Mouse (Mus musculus): Measurements from ENCODE around the gene Adprh. TPM values are rescaled to one million over a fixed set of nuclear protein-coding genes. Genes with fewer than 3 reads are reported as not detected.
A peak's percentile ranks its signal among the peaks of the same experiment; 100 is the strongest.

Gene Adprh
- polyA plus RNA-seq, 1 experiment from 2014 or later, result 90.5 TPM

- Histone ChIP-seq H3K4me1 (ENCODE audit: control insufficient read depth in 2 of 2, insufficient read depth in 2 of 2, low read length in 2 of 2) (peaks cover 17 to 25% of the 10 kb centered on the region in 2 experiments), H3K9ac (ENCODE audit: low read length) (peak overlapping the region; percentile 68), H3K9me3 (ENCODE audit: control insufficient read depth, low read length) (no peaks in the 10 kb centered on the region), H3K4me3 (ENCODE audit: control insufficient read depth in 1 of 2, insufficient read depth in 1 of 2, low read depth in 1 of 2, low read length in 2 of 2) (peak overlapping the region; percentile 34 to 42), H3K4me2 (ENCODE audit: low read length) (peak overlapping the region; percentile 73), H3K27ac (replicated peaks in 1 of 2; ENCODE audit: control insufficient read depth in 1 of 2, insufficient read depth in 1 of 2, low read depth in 2 of 2, low read length in 2 of 2) (peak overlapping the region; percentile 2 to 53; a peak in 3 of 4 replicates), H3K27me3 (ENCODE audit: control insufficient read depth, insufficient read depth, low read length) (no peaks in the 10 kb centered on the region), H3K36me3 (ENCODE audit: control insufficient read depth, insufficient read depth, low read length) (no peaks in the 10 kb centered on the region)
- ATAC-seq (ENCODE audit: insufficient number of reproducible peaks, insufficient read depth, low FRiP score, low read depth), result peak; percentile 58; the same call in 1 of the 2 replicates
- 16% methylated on average over 17 of the region's 17 CpGs for WGBS
These were observed 52.8 kb downstream of the Adprh start for GRCm38 (mm10) chr16:38399531-38400231.

DNA sequence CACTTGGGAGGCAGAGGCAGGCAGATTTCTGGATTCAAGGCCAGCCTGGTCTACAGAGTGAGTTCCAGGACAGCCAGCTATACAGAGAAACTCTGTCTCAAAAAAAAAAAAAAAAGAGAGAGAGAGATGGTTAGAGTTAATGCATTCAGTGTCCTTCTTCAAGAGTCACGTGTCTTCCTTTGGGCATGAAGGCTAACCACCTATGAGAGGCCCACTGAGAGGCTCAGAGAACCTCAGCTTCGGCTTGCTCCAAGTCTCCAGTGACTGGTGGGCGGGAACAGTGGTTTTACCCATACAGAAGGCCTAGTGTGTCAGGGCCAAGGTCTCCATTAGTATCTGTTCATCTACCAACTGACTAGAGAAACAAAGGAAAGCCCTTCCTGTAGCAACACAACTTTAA lies 53.4 kb downstream of the Adprh start:
- Histone ChIP-seq H3K9ac (ENCODE audit: low read length) (peak overlapping the region; percentile 68; the same call in 1 of the 2 replicates), H3K27me3 (ENCODE audit: control insufficient read depth, insufficient read depth, low read length) (no peaks in the 10 kb centered on the region), H3K4me3 (ENCODE audit: control insufficient read depth in 1 of 2, insufficient read depth in 1 of 2, low read depth in 1 of 2, low read length in 2 of 2) (no peak overlapping the region; a peak in 1 of 4 replicates), H3K27ac (replicated peaks in 1 of 2; ENCODE audit: control insufficient read depth in 1 of 2, insufficient read depth in 1 of 2, low read depth in 2 of 2, low read length in 2 of 2) (peak overlapping the region in 1 of 2 experiments; percentile 28; a peak in 1 of 4 replicates), H3K36me3 (ENCODE audit: control insufficient read depth, insufficient read depth, low read length) (no peaks in the 10 kb centered on the region), H3K4me2 (ENCODE audit: low read length) (peak overlapping the region; percentile 73; the same call in 1 of the 2 replicates), H3K4me1 (ENCODE audit: control insufficient read depth in 2 of 2, insufficient read depth in 2 of 2, low read length in 2 of 2) (peaks cover 17 to 25% of the 10 kb centered on the region in 2 experiments), H3K9me3 (ENCODE audit: control insufficient read depth, low read length) (no peaks in the 10 kb centered on the region)
- 61% methylated on average over 3 of the region's 3 CpGs for WGBS
- no peak for ATAC-seq (ENCODE audit: insufficient number of reproducible peaks, insufficient read depth, low FRiP score, low read depth)

GRCm38 (mm10) chr16:38398266-38398665 lies 54.2 kb downstream of the Adprh start:
- Histone ChIP-seq H3K27ac (replicated peaks in 1 of 2; ENCODE audit: control insufficient read depth in 1 of 2, insufficient read depth in 1 of 2, low read depth in 2 of 2, low read length in 2 of 2) (no peak overlapping the region), H3K27me3 (ENCODE audit: control insufficient read depth, insufficient read depth, low read length) (no peaks in the 10 kb centered on the region), H3K36me3 (ENCODE audit: control insufficient read depth, insufficient read depth, low read length) (no peaks in the 10 kb centered on the region), H3K9ac (ENCODE audit: low read length) (no peak overlapping the region), H3K9me3 (ENCODE audit: control insufficient read depth, low read length) (no peaks in the 10 kb centered on the region), H3K4me2 (ENCODE audit: low read length) (no peak overlapping the region), H3K4me1 (ENCODE audit: control insufficient read depth in 2 of 2, insufficient read depth in 2 of 2, low read length in 2 of 2) (peaks cover 17 to 25% of the 10 kb centered on the region in 2 experiments), H3K4me3 (ENCODE audit: control insufficient read depth in 1 of 2, insufficient read depth in 1 of 2, low read depth in 1 of 2, low read length in 2 of 2) (no peak overlapping the region)
- WGBS, result 87% methylated on average over 6 of the region's 6 CpGs
- no peak for ATAC-seq (ENCODE audit: insufficient number of reproducible peaks, insufficient read depth, low FRiP score, low read depth)

DNA sequence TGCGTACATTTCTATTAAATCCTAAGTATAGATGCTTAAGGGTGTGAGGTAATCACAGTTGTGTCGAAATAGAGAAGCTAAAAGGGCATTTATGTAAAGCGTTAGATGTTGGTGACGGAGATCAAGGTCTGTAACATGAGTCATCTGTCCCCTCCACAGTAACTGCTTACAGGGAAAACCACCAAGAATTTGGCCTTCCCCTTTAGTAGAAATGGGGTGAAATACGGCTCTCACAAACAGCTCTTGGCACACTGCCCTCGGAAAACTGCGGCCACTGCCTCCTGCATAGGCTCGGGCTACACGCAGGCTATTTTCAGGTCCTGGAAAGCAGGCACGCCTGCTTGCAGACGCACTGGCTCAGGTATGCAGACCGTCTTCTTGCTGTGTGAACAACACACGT lies 56.3 kb downstream of the Adprh start:
- WGBS, result 27% methylated on average over 13 of the region's 13 CpGs
- H3K9me3 ChIP-seq (ENCODE audit: control insufficient read depth, low read length), result no peaks in the 10 kb centered on the region
- H3K4me1 ChIP-seq (ENCODE audit: control insufficient read depth in 2 of 2, insufficient read depth in 2 of 2, low read length in 2 of 2), result peaks cover 24 to 25% of the 10 kb centered on the region in 2 experiments
- peak overlapping the region; percentile 55 for H3K4me2 ChIP-seq (ENCODE audit: low read length)
- H3K27ac ChIP-seq (replicated peaks in 1 of 2; ENCODE audit: control insufficient read depth in 1 of 2, insufficient read depth in 1 of 2, low read depth in 2 of 2, low read length in 2 of 2), result peak overlapping the region; percentile 40 to 65
- no peaks in the 10 kb centered on the region for H3K27me3 ChIP-seq (ENCODE audit: control insufficient read depth, insufficient read depth, low read length)
- H3K36me3 ChIP-seq (ENCODE audit: control insufficient read depth, insufficient read depth, low read length), result no peaks in the 10 kb centered on the region
- peak overlapping the region; percentile 50; the same call in 1 of the 2 replicates for H3K9ac ChIP-seq (ENCODE audit: low read length)
- H3K4me3 ChIP-seq (ENCODE audit: control insufficient read depth in 1 of 2, insufficient read depth in 1 of 2, low read depth in 1 of 2, low read length in 2 of 2), result no peak overlapping the region
- ATAC-seq (ENCODE audit: insufficient number of reproducible peaks, insufficient read depth, low FRiP score, low read depth), result no peak

- H3K9ac ChIP-seq (ENCODE audit: low read length), result no peak overlapping the region
- peaks cover 24 to 25% of the 10 kb centered on the region in 2 experiments for H3K4me1 ChIP-seq (ENCODE audit: control insufficient read depth in 2 of 2, insufficient read depth in 2 of 2, low read length in 2 of 2)
- no peak for ATAC-seq (ENCODE audit: insufficient number of reproducible peaks, insufficient read depth, low FRiP score, low read depth)
- no peaks in the 10 kb centered on the region for H3K27me3 ChIP-seq (ENCODE audit: control insufficient read depth, insufficient read depth, low read length)
- H3K4me3 ChIP-seq (ENCODE audit: control insufficient read depth in 1 of 2, insufficient read depth in 1 of 2, low read depth in 1 of 2, low read length in 2 of 2), result no peak overlapping the region
- H3K36me3 ChIP-seq (ENCODE audit: control insufficient read depth, insufficient read depth, low read length), result no peaks in the 10 kb centered on the region
- H3K27ac ChIP-seq (replicated peaks in 1 of 2; ENCODE audit: control insufficient read depth in 1 of 2, insufficient read depth in 1 of 2, low read depth in 2 of 2, low read length in 2 of 2), result no peak overlapping the region
- 65% methylated on average over 6 of the region's 6 CpGs for WGBS
- no peak overlapping the region for H3K4me2 ChIP-seq (ENCODE audit: low read length)
- no peaks in the 10 kb centered on the region for H3K9me3 ChIP-seq (ENCODE audit: control insufficient read depth, low read length)
These were observed 57.3 kb downstream of the Adprh start for GRCm38 (mm10) chr16:38395060-38395730.

GRCm38 (mm10) chr16:38394191-38394618 lies 58.3 kb downstream of the Adprh start:
- Histone ChIP-seq H3K9ac (ENCODE audit: low read length) (no peak overlapping the region), H3K4me2 (ENCODE audit: low read length) (no peak overlapping the region), H3K4me3 (ENCODE audit: control insufficient read depth in 1 of 2, insufficient read depth in 1 of 2, low read depth in 1 of 2, low read length in 2 of 2) (no peak overlapping the region), H3K4me1 (ENCODE audit: control insufficient read depth in 2 of 2, insufficient read depth in 2 of 2, low read length in 2 of 2) (peaks cover 16 to 17% of the 10 kb centered on the region in 2 experiments), H3K27me3 (ENCODE audit: control insufficient read depth, insufficient read depth, low read length) (no peaks in the 10 kb centered on the region), H3K9me3 (ENCODE audit: control insufficient read depth, low read length) (no peaks in the 10 kb centered on the region), H3K27ac (replicated peaks in 1 of 2; ENCODE audit: control insufficient read depth in 1 of 2, insufficient read depth in 1 of 2, low read depth in 2 of 2, low read length in 2 of 2) (peak overlapping the region in 1 of 2 experiments; percentile 38; a peak in 2 of 4 replicates), H3K36me3 (ENCODE audit: control insufficient read depth, insufficient read depth, low read length) (no peaks in the 10 kb centered on the region)
- WGBS, result 81% methylated on average over 8 of the region's 8 CpGs
- ATAC-seq (ENCODE audit: insufficient number of reproducible peaks, insufficient read depth, low FRiP score, low read depth), result no peak

Measured in heart, embryonic 14.5 days (tissue).